Mouse (Mus musculus) gastrocnemius, adult 8-10 months (tissue): Measurements from ENCODE around the gene Calcoco1. TPM values are rescaled to one million over a fixed set of nuclear protein-coding genes. Genes with fewer than 3 reads are reported as not detected.
"Not testable (repeated sequence)": the region's sequence is repeated elsewhere in the genome, so short reads cannot be mapped to it uniquely, and the experiment has no call there.

Experiments used
- DNase-seq, 2 experiments: peaks; one replicate each; pipeline ENCODE4 v3.0.0; 2022; ENCODE audit warnings: low spot score in 2 of 2
- microRNA-seq: library from miRNA; unstranded; fragments of <30 nt; microRNA quantifications from one replicate; pipeline ENCODE4 v1.2.0, GENCODE M21; 2022
- total RNA-seq, 4 experiments: library from RNA; stranded (reverse); gene quantifications; 2 replicates each; pipeline ENCODE4 v1.2.4; 2022

Gene Calcoco1
- total RNA-seq, 4 experiments from 2014 or later = 65.5 to 80.9 (median 72.9) TPM

GRCm38 (mm10) chr15:102692991-102693411, 29.0 kb downstream of the Calcoco1 start:
- no peak for DNase-seq

- DNase-seq = no peak
Measured at GRCm38 (mm10) chr15:102692321-102692804, 29.6 kb downstream of the Calcoco1 start.

- DNase-seq = no peak
Measured at GRCm38 (mm10) chr15:102685791-102686190, 36.2 kb downstream of the Calcoco1 start.

DNA sequence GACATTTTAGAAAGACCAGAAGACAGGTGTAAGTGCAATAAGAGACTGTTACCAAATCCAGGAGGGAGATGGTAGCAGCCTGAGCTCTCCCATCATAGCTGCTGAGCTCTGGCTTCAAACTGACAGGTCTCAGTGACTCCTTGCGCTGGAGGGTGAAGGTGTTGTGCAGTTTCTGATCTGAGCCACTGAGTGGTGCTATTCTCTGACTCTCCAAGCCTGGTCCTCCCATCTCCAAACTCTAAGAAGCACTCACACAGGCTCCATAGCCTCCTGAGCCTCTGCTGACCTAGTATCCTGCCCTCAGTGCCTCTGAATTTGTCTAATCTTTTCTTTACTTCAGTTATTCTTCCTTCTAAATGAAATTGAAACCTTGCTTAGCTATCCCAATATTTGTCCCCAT, 38.3 kb downstream of the Calcoco1 start:
- no peak for DNase-seq

DNA sequence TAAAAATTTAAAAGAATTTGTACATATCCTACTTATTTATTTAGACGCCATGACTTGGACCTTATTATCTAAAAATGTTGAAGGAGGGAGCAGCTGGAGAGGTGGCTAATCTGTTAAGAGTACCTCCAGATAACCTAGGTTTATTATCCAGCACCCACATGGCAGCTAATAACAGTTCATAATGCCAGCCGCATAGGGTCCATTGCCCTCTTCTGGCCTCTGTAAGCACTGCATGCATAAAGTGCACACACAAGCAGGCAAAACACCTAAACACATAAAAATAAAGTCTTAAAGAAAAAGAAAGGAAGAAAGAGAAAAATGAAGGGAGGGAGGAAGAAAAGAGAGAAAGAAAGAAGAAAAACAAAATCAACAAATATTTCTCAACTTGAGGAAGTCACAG, 45.6 kb downstream of the Calcoco1 start:
- DNase-seq = no peak

GRCm38 (mm10) chr15:102673548-102673947, 48.4 kb downstream of the Calcoco1 start:
- peak; percentile 22 to 26 for DNase-seq

DNA sequence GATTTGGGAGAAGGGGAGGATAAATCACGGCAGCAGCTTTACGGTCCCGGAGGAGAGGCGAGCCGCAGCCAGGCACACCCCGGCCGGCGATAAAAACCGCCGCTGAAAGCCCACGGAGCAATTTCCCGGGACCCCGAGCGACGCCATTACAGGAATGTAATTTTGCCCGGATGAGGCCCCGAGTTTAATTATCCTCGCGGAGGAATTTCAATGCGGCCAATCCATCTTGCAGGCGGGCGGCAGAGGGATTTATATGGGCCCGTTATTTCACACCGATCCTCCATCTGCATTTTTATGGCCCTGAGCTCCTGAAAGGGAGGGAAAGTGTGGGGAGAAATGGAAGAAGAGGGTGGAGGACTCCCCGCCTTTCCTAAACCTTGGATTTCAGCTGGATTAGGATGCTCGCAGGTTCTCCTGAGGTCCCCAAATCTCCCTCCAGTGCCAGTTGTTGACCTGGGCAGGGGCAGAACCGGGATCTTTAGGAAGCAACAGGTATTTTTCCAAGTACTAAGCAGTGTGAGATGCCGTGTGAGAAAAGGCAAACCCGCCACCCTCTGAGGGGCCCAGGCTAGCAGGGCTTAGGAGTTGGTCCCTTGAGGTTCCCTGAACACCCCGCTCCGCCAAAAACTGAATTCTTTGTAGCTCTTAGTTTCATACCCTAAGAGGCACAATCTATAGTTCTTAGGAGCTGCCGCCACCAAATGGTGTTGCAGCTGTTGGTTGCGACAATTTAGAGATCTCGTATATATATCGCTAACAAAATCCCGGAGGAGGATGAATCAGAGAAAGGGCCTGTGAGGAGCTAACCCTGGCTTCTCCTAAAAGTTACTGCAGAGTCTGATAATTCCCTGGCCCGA, 49.5 kb downstream of the Calcoco1 start, which contains the start of gene Atp5g2:
Gene Atp5g2 (minus strand): TSS at position 138 of the 857 bp plus-strand sequence.
- no peak for DNase-seq

DNA sequence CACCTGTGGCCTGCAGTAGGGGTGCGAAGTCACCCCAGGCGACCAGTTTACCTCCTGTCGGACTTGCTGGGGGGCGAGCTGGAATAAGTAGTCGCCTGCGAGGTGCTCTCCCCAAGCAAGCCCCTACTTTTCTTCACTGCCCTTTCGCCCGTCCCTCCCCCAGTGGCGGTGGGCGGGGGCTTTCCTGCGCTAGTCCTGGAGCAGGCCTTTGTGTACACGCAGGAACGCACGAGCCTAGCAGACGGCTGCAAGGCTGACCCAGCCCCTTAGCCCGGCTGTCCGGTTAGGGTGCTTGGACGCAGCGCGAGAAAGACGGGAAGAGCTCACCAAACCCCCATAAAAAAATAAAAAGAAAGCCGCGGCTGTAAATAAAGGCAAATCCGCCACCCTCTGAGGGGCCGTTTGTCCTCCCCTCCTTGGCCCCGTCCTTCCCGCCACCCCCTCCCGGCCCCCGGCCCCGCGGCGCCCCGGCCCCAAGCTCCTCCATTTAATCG, 50.2 kb downstream of the Calcoco1 start:
- DNase-seq = peak; percentile 71 to 78

DNA sequence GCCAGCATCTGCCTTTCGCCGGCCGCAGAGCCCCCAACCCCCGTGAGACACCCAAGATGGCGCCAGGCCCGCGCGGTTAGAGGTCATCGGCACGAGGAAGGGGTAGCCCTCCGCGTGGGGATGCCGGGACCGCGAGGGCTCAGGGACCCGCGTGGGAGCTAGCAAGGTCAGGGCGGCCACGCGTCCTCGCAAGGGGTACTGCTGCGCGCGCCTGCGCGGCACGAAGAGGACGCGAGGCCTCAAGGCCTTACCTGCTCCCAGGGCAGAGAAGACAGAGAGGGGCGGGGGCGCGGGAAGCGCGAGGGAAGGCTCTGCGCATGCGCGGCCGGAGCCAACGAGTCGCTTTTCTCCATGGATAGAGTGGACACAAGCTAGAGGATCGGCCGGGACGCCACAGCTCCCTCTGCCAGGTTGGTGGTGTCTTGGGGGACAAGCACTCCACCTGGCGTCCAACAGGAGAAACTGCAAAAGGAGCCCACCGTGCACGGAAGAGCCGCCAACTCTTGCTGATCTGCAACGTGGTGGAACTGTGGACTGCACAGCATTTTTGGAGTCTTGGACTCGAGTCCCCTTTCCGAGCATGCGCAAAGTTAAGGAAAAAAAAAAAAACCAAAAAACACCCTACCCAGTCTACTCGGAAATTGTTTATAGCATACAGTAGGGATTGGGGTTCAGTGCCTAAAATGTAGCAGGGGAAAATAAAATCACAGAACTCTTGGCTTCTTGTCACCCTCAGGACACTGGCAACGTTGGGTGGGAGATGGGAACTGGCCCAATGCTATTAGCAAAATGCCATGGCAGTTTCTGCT, 51.0 kb downstream of the Calcoco1 start:
- DNase-seq = peak; percentile 95 to 96

DNA sequence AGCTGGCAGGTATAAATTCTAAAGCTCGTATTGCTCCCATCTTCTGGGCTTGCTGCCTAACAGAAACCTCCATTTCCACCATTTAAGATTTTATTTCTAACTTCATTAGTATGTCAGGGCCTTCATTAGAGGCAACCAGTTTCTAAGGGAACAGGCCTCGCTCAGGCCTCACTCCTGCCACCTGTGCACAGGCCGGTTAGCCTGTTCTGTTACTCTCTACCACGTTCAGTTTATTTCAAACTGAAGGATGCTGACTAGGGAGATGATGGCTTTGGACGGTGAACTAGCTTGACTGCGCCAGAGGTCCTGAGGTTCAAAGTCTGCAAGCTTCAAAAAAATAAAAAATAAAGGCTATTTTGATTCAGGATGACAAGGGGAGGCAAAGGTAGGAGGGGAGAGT, 51.7 kb downstream of the Calcoco1 start:
- DNase-seq = no peak

GRCm38 (mm10) chr15:102669571-102669970, 52.4 kb downstream of the Calcoco1 start:
- DNase-seq = no peak

DNA sequence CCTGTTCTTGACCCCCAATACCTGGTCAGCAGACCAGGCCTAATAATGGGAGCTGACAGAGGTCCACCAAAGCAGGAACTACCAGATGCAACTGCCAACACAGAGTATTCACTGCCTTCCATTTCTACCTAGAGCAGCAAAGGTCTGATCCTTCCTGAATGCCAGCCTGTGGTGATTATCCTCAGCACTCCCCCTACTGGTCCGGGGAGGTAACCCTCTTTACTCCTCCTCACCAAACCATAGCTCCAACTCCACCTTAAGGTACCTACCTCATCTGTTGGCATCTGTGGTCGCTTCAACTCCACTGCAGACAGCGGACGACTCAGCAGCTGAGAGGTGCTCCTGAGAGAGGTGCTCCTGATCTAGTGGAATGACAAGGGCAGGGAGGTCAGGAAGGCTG, 56.5 kb downstream of the Calcoco1 start:
- peak; percentile 23 to 43 for DNase-seq

GRCm38 (mm10) chr15:102663825-102664224, 58.2 kb downstream of the Calcoco1 start:
- no peak for DNase-seq

GRCm38 (mm10) chr15:102662601-102663000, 59.4 kb downstream of the Calcoco1 start:
- DNase-seq = not testable (repeated sequence)

- peak; percentile 18 to 22 for DNase-seq
Measured at GRCm38 (mm10) chr15:102657926-102658381, 64.0 kb downstream of the Calcoco1 start.

Small RNA genes within 50 kb of the gene (microRNA-seq; reads per million reads assigned to microRNA genes)
- gene Mir688 = not detected

Other genes with a start within 250 kb of the Calcoco1 start
- not detected for gene Gm10337, start 218.5 kb downstream of the Calcoco1 start, total RNA-seq
- 1 to 10 TPM in 3 of 4 experiments, under 1 TPM in 1; 0.68 to 1.9 (median 1.5) TPM for gene Map3k12, start 205.1 kb downstream of the Calcoco1 start, total RNA-seq
- 10 to 100 TPM; 29.0 to 40.3 (median 35.2) TPM for gene Tarbp2, start 204.0 kb downstream of the Calcoco1 start, total RNA-seq
- gene Npff, start 197.2 kb downstream of the Calcoco1 start, total RNA-seq = 1 to 10 TPM in 2 of 4 experiments, under 1 TPM in 2; 0.82 to 1.5 (median 1.1) TPM
- 1 to 10 TPM in 3 of 4 experiments, not detected in 1; 1.1 to 1.8 (median 1.8) TPM for gene Gm28047, start 97.1 kb downstream of the Calcoco1 start, total RNA-seq
- 10 to 100 TPM; 42.4 to 57.5 (median 51.7) TPM for gene Atf7, start 96.7 kb downstream of the Calcoco1 start, total RNA-seq
- gene Atp5g2, start 49.8 kb downstream of the Calcoco1 start, total RNA-seq = 10 to 100 TPM; 12.4 to 33.5 (median 21.7) TPM
- gene Hoxc13, start 198.9 kb upstream of the Calcoco1 start, total RNA-seq = not detected
- not detected for gene Hoxc12, start 214.6 kb upstream of the Calcoco1 start, total RNA-seq
- gene Hoxc11, start 232.2 kb upstream of the Calcoco1 start, total RNA-seq = 1 to 10 TPM; 6.0 to 8.8 (median 7.6) TPM
- 100 to 1,000 TPM in 1 of 4 experiments, 10 to 100 TPM in 3; 77.4 to 106 (median 88.9) TPM for gene Hoxc10, start 244.6 kb upstream of the Calcoco1 start, total RNA-seq
- 1 to 10 TPM; 1.6 to 3.4 (median 2.4) TPM for gene Hoxc5, start 245.3 kb upstream of the Calcoco1 start, total RNA-seq